Mouse (Mus musculus): ENCODE data around the gene Epb41l2.

GRCm38 (mm10) chr10:25437586-25438298 is 78.1 kb downstream of the Epb41l2 start:
- TF ChIP-seq CTCF (IDR thresholded peaks at IDR 0.05; ENCODE audit: extremely low read depth, insufficient read depth, insufficient read length, insufficient replicate concordance) (no peak), POLR2A (IDR thresholded peaks at IDR 0.05; ENCODE audit: low read depth, low read length) (no peak)

All from spleen, adult 2 months (tissue).